In the genomic region with DNA sequence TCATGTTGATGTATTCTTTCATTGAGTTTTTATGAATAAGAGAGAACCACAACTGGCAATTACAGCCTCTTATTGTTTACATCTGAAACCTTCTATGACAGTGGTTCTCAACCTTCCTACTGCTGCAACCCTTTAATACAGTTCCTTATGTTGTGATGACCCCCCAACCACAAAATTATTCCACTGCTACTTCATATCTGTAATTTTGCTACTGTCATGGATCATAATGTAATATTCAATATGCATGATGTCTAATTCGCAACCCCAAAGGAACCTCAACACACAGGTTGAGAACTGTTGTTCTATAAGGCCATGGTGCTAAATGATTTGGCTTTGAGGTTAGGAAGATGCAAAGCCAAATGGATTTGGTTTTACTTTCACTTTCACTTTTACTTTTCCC, we compare ENCODE assay signal across 18 mouse cellular contexts.
A peak's percentile ranks its signal among the peaks of the same experiment; 100 is the strongest.
DNase-seq lines count a peak whose midpoint lies in the region; ATAC-seq and TF ChIP-seq lines count a peak whose summit lies in the region.
"Had no signal": no experiment of that assay in that cellular context is flagged by ENCODE, and none has a peak within 500 bp of the region (broad histone marks: within the 10 kb centered on the region; RNA-seq: fewer than 3 reads in every experiment).

No protein-coding gene starts in this region.

- no peaks in the 10 kb centered on the region for H3K27me3 ChIP-seq in heart, embryonic 14.5 days (ENCODE audit: control insufficient read depth, insufficient read depth, low read length)
- H3K27me3 ChIP-seq in heart, embryonic 11.5 days (ENCODE audit: control insufficient read depth, insufficient read depth, low read length): no peaks in the 10 kb centered on the region
- no peaks in the 10 kb centered on the region for H3K27me3 ChIP-seq in liver, adult 2 months (ENCODE audit: control insufficient read depth, insufficient read depth, low read length)
- no peaks in the 10 kb centered on the region for H3K27me3 ChIP-seq in CH12.LX (replicated peaks)
- H3K27me3 ChIP-seq: kidney, embryonic 15.5 days; limb, embryonic 15.5 days; neural tube, embryonic 12.5 days had no signal

- in situ Hi-C loops in CH12.LX (cut with MboI; ENCODE audit: low pct_ligation_motif_present, low pct_unique_long_range_greater_than_20kb, low sequenced_read_pairs): no loop called here

- no peaks in the 10 kb centered on the region for H3K4me1 ChIP-seq in heart, embryonic 14.5 days (ENCODE audit: control insufficient read depth in 2 of 2, insufficient read depth in 2 of 2, low read length in 2 of 2)
- no peaks in the 10 kb centered on the region for H3K4me1 ChIP-seq in heart, embryonic 11.5 days (ENCODE audit: control insufficient read depth, insufficient read depth, low read length)
- H3K4me1 ChIP-seq in liver, adult 2 months (ENCODE audit: control insufficient read depth, insufficient read depth, low read length): no peaks in the 10 kb centered on the region
- peaks cover 0 to 8% of the 10 kb centered on the region in 2 experiments; a peak in 1 of 4 replicates for H3K4me1 ChIP-seq in CH12.LX (ENCODE audit: control insufficient read depth in 1 of 2, insufficient read depth in 2 of 2)
- H3K4me1 ChIP-seq: kidney, embryonic 15.5 days; limb, embryonic 15.5 days; midbrain, embryonic 10.5 days; neural tube, embryonic 12.5 days had no signal

- dilution Hi-C loops in CH12.LX (cut with MboI; ENCODE audit: extremely low pct_ligation_motif_present, extremely low pct_unique_long_range_greater_than_20kb, low sequenced_read_pairs): no loop called here

- no peak overlapping the region for H3K27ac ChIP-seq in heart, embryonic 14.5 days (replicated peaks in 1 of 2; ENCODE audit: control insufficient read depth in 1 of 2, insufficient read depth in 1 of 2, low read depth in 2 of 2, low read length in 2 of 2)
- H3K27ac ChIP-seq in heart, embryonic 11.5 days (ENCODE audit: low read depth, low read length): no peak overlapping the region
- no peak overlapping the region for H3K27ac ChIP-seq in liver, adult 2 months (replicated peaks; ENCODE audit: insufficient read depth, low read depth, low read length)
- H3K27ac ChIP-seq in CH12.LX (ENCODE audit: insufficient read depth, low read depth): no peak overlapping the region
- H3K27ac ChIP-seq: kidney, embryonic 15.5 days; left cerebral cortex, adult 2 months; limb, embryonic 15.5 days; midbrain, embryonic 10.5 days; neural tube, embryonic 12.5 days had no signal

- DNase-seq in liver, adult 2 months (ENCODE audit: extremely low read depth, low read depth, low spot score): peak; percentile 46
- no peak for DNase-seq in liver
- DNase-seq in CH12.LX (ENCODE audit: extremely low read depth): peak; percentile 9
- peak; percentile 18 for DNase-seq in NIH3T3 (ENCODE audit: low read depth)
- DNase-seq in kidney, postnatal 4 days: no peak
- DNase-seq: adrenal gland, postnatal 36 days; kidney, adult 11 months; kidney, postnatal 36 days; lung, postnatal 4 days; thymus, postnatal 14 days had no signal

- no peak overlapping the region for H3K9ac ChIP-seq in heart, embryonic 14.5 days (ENCODE audit: low read length)
- H3K9ac ChIP-seq in heart, embryonic 11.5 days (ENCODE audit: low read depth, low read length): no peak overlapping the region
- no peak overlapping the region for H3K9ac ChIP-seq in liver, adult 2 months (ENCODE audit: low read depth, low read length)
- no peak overlapping the region for H3K9ac ChIP-seq in CH12.LX (ENCODE audit: insufficient read depth, low read depth)
- H3K9ac ChIP-seq: kidney, embryonic 15.5 days; limb, embryonic 15.5 days; neural tube, embryonic 12.5 days had no signal

- H3K4me3 ChIP-seq in heart, embryonic 14.5 days (ENCODE audit: control insufficient read depth in 1 of 2, insufficient read depth in 1 of 2, low read depth in 1 of 2, low read length in 2 of 2): no peak overlapping the region
- no peak overlapping the region for H3K4me3 ChIP-seq in heart, embryonic 11.5 days (ENCODE audit: low read depth, low read length)
- no peak overlapping the region for H3K4me3 ChIP-seq in liver, adult 2 months (ENCODE audit: insufficient read depth, low read depth, low read length)
- no peak overlapping the region for H3K4me3 ChIP-seq in CH12.LX (replicated peaks in 1 of 3; ENCODE audit: low read depth in 2 of 3, low read length in 2 of 3, poor library complexity in 1 of 3)
- H3K4me3 ChIP-seq: kidney, embryonic 15.5 days; left cerebral cortex, adult 2 months; limb, embryonic 15.5 days; midbrain, embryonic 10.5 days; neural tube, embryonic 12.5 days had no signal

- no peak for ATAC-seq in heart, embryonic 14.5 days (ENCODE audit: insufficient number of reproducible peaks, insufficient read depth, low FRiP score, low read depth)
- no peak for ATAC-seq in heart, embryonic 11.5 days (replicated peaks; ENCODE audit: insufficient number of reproducible peaks, low FRiP score, low TSS enrichment)
- ATAC-seq: forebrain, embryonic 14.5 days had no signal

- H3K4me2 ChIP-seq in heart, embryonic 14.5 days (ENCODE audit: low read length): peak overlapping the region; percentile 31
- no peak overlapping the region for H3K4me2 ChIP-seq in heart, embryonic 11.5 days
- H3K4me2 ChIP-seq in CH12.LX (ENCODE audit: insufficient read depth, low read depth, poor library complexity, severe bottlenecking): peak overlapping the region; percentile 57; the same call in 1 of the 2 replicates
- H3K4me2 ChIP-seq: kidney, embryonic 15.5 days; limb, embryonic 15.5 days; neural tube, embryonic 12.5 days had no signal

- no peaks in the 10 kb centered on the region for H3K36me3 ChIP-seq in heart, embryonic 14.5 days (ENCODE audit: control insufficient read depth, insufficient read depth, low read length)
- no peaks in the 10 kb centered on the region for H3K36me3 ChIP-seq in heart, embryonic 11.5 days (ENCODE audit: control insufficient read depth, insufficient read depth, low read length)
- no peaks in the 10 kb centered on the region for H3K36me3 ChIP-seq in liver, adult 2 months (ENCODE audit: control insufficient read depth, insufficient read depth, low read length)
- H3K36me3 ChIP-seq in CH12.LX (replicated peaks in 1 of 2; ENCODE audit: control insufficient read depth in 1 of 2, insufficient read depth in 1 of 2, low read length in 1 of 2): no peaks in the 10 kb centered on the region
- H3K36me3 ChIP-seq: kidney, embryonic 15.5 days; limb, embryonic 15.5 days; midbrain, embryonic 10.5 days; neural tube, embryonic 12.5 days had no signal

- TF ChIP-seq POLR2A in liver, adult 2 months (IDR thresholded peaks at IDR 0.05; ENCODE audit: extremely low read depth, insufficient read depth, low read length): no peak
- no peak for TF ChIP-seq POLR2A in CH12.LX (IDR thresholded peaks at IDR 0.05; ENCODE audit: low read depth, low read length)

- TF ChIP-seq EP300 in CH12.LX (IDR thresholded peaks at IDR 0.05; ENCODE audit: low read length): no peak

- no peak for TF ChIP-seq RAD21 in CH12.LX (IDR thresholded peaks at IDR 0.05; ENCODE audit: low read depth, low read length)

- H3K9me3 ChIP-seq in heart, embryonic 14.5 days (ENCODE audit: control insufficient read depth, low read length): no peaks in the 10 kb centered on the region
- H3K9me3 ChIP-seq in heart, embryonic 11.5 days (replicated peaks; ENCODE audit: control insufficient read depth, low read length): no peaks in the 10 kb centered on the region
- H3K9me3 ChIP-seq in CH12.LX (replicated peaks; ENCODE audit: low read length): no peaks in the 10 kb centered on the region
- H3K9me3 ChIP-seq: kidney, embryonic 15.5 days; limb, embryonic 15.5 days; midbrain, embryonic 10.5 days; neural tube, embryonic 12.5 days had no signal

- 91% methylated on average over 1 of the region's 1 CpGs for WGBS in heart, embryonic 14.5 days
- 82% methylated on average over 1 of the region's 1 CpGs for WGBS in heart, embryonic 11.5 days (ENCODE audit: insufficient replicate concordance)
- 91% methylated on average over 1 of the region's 1 CpGs for WGBS in liver, adult 2 months

- no peak for TF ChIP-seq CTCF in liver, adult 2 months (IDR thresholded peaks at IDR 0.05; ENCODE audit: low read depth, low read length)
- TF ChIP-seq CTCF in CH12.LX (conservative IDR thresholded peaks at IDR 0.05 in 1 of 2, IDR thresholded peaks at IDR 0.05 in 1 of 2; ENCODE audit: low read depth in 2 of 2, low read length in 2 of 2): no peak

- no peaks in the 10 kb centered on the region for H3K79me2 ChIP-seq in liver, adult 2 months (ENCODE audit: control insufficient read depth, insufficient read depth, low read length)
- H3K79me2 ChIP-seq in CH12.LX (replicated peaks; ENCODE audit: control insufficient read depth, extremely low read depth, insufficient read depth, poor library complexity, severe bottlenecking): no peaks in the 10 kb centered on the region

TF ChIP-seq in CH12.LX, 34 proteins besides CTCF, POLR2A, EP300 and RAD21:
- TF ChIP-seq BHLHE40 (IDR thresholded peaks at IDR 0.05; ENCODE audit: low read depth, low read length): no peak
- TF ChIP-seq NELFE (IDR thresholded peaks at IDR 0.05; ENCODE audit: low read depth, low read length): no peak
- TF ChIP-seq SIN3A (IDR thresholded peaks at IDR 0.05; ENCODE audit: low read length): no peak
- TF ChIP-seq ZC3H11A (IDR thresholded peaks at IDR 0.05; ENCODE audit: low read depth, low read length): no peak
- TF ChIP-seq JUN (IDR thresholded peaks at IDR 0.05; ENCODE audit: insufficient read depth, low read depth, low read length): no peak
- TF ChIP-seq TBP (conservative IDR thresholded peaks at IDR 0.05; ENCODE audit: low read depth, low read length): no peak

Comparison
In these comparisons a context has a peak if more than half of its experiments do, and no peak if none do; other contexts are left out.
1. DNase-seq: peak in liver, adult 2 months (single experiment), CH12.LX (single experiment) and NIH3T3 (single experiment); none in liver (single experiment) and kidney, postnatal 4 days (0 of 2).